Mouse (Mus musculus) heart, postnatal 25 days (tissue): ENCODE results near the gene Pgm1. TPM values are rescaled to one million over a fixed set of nuclear protein-coding genes. Genes with fewer than 3 reads are reported as not detected.

ENCODE experiments used
- DNase-seq: peaks from one replicate; pipeline ENCODE4 v3.0.0; 2022; ENCODE audit warnings: low spot score
- intact Hi-C: fragments of 180-260 bp; cut with DNase I; formaldehyde crosslinking; loops from one replicate; pipeline ENCODE4 v1.15.1; 2025
- total RNA-seq, 2 experiments: library from RNA; stranded (reverse); gene quantifications; 2 replicates each; pipeline ENCODE4 v1.2.3; 2021

Gene Pgm1
- total RNA-seq, 2 experiments from 2014 or later = 235 to 244 TPM

- intact Hi-C loops = loop anchor here (5.0 to 10.0 kb wide), 2 partner anchors 64 to 529 kb away; no protein-coding TSS in a partner anchor
- peak; percentile 52 for DNase-seq
Measured at GRCm38 (mm10) chr4:100008371-100009090, 79.3 kb downstream of the Pgm1 start.

GRCm38 (mm10) chr4:100009211-100009678 is 80.0 kb downstream of the Pgm1 start:
- intact Hi-C loops = loop anchor here (5.0 to 10.0 kb wide), 2 partner anchors 64 to 528 kb away; no protein-coding TSS in a partner anchor
- no peak for DNase-seq

- intact Hi-C loops = no loop called here
- DNase-seq = no peak
Measured at GRCm38 (mm10) chr4:100010916-100011315, 81.7 kb downstream of the Pgm1 start.

GRCm38 (mm10) chr4:100011563-100011962 is 82.3 kb downstream of the Pgm1 start:
- intact Hi-C loops = no loop called here
- peak; percentile 34 for DNase-seq

GRCm38 (mm10) chr4:100012361-100013035 is 83.3 kb downstream of the Pgm1 start:
- intact Hi-C loops = no loop called here
- no peak for DNase-seq

GRCm38 (mm10) chr4:100027773-100028172 is 98.6 kb downstream of the Pgm1 start:
- intact Hi-C loops = loop anchor here (2.0 to 5.0 kb wide), 2 partner anchors 379 to 510 kb away; no protein-coding TSS in a partner anchor
- DNase-seq = no peak

- peak; percentile 34 for DNase-seq
- intact Hi-C loops = loop anchor here (2.0 to 5.0 kb wide), 2 partner anchors 378 to 509 kb away; no protein-coding TSS in a partner anchor
Measured at GRCm38 (mm10) chr4:100028641-100029040, 99.4 kb downstream of the Pgm1 start.

DNA sequence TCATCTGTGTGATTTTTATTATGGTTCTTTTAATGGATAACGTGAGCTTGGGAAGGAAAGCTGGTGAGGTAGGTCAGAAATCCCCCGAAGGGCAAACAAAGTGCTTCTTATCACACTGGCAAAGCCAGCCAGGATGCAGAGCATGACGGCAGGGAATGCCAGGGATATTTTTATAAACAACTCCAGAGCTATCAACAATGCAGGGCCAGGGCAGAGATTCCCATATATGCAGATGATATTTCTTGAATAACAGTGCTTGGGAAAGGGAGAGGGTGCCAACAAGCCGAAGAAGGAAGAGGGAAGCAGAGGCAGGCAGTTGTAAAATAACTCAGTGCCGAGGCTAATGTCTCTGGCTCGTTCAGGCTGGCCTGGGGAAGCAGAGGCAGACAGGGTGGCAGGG is 102.1 kb downstream of the Pgm1 start:
- intact Hi-C loops = no loop called here
- no peak for DNase-seq

GRCm38 (mm10) chr4:100032608-100033007 is 103.4 kb downstream of the Pgm1 start:
- intact Hi-C loops = no loop called here
- no peak for DNase-seq

- intact Hi-C loops = no loop called here
- DNase-seq = no peak
Measured at GRCm38 (mm10) chr4:100033944-100034343, 104.7 kb downstream of the Pgm1 start.

DNA sequence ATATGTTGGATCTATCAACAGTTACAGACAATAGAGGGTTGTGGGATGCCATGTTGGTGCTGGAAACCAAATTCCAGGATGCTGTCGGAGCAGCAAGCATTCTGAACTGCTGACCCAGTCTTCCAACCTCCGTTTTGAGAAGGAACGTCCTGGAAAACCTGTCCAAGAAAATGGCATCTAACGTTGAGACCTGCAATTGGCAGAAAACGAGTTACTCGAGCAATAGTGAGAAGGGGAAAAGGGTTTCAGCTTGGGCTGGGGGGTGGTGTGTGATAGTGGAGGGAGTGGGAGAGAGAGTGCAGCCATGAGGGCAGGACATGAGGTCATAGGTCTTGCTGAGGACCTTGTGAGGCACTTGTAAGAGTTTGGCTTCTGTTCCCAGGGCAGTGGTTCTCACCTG is 105.8 kb downstream of the Pgm1 start:
- intact Hi-C loops = no loop called here
- no peak for DNase-seq

DNA sequence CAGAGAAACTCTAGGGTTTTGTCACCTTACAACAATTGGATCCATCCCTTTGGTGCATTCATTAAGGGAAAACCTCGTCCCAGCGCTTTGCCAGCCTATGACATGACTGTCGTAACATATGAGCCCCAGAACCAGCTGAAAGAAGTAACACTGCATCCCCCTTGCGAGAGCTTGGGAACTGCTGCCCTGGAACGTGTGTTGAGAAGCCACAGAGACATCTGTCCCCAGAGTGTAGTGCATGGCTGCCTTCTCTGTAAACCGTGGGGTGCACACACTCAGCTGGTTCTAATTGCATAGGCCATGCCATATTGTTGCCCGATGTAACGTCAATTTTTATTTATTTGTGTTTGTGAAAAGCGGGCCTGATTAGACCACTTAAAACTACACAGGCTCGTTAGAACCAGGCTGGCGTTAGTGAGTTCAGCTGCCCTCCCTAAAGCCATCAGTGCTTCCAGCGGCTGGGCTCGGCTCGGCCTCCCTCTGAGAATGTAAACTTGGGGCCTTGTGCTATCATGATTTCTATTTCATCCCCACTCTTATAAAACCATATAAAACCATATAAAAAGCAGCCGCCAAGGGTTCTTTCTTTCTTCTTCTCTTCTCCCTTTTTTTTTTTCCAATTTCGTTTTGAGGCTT is 106.8 kb downstream of the Pgm1 start:
- intact Hi-C loops = no loop called here
- DNase-seq = no peak

Other genes with a start within 250 kb of the Pgm1 start
- 1 to 10 TPM; 6.7 to 6.8 TPM for gene Alg6, start 213.8 kb upstream of the Pgm1 start, total RNA-seq
- 1 to 10 TPM; 1.7 to 3.1 TPM for gene Efcab7, start 100.2 kb upstream of the Pgm1 start, total RNA-seq
- gene Itgb3bp, start 399 bp downstream of the Pgm1 start, total RNA-seq = 1 to 10 TPM; 6.1 to 6.6 TPM
- gene Ror1, start 166.4 kb downstream of the Pgm1 start, total RNA-seq = 1 to 10 TPM; 7.7 to 9.7 TPM